Mouse (Mus musculus): ENCODE measurements around the gene Efna3. TPM values are rescaled to one million over a fixed set of nuclear protein-coding genes. Genes with fewer than 3 reads are reported as not detected.

The Efna3 gene
- total RNA-seq, 2 experiments from 2014 or later: 0.84 to 1.6 TPM

Other genes starting within 250 kb of the Efna3 start
- gene Rusc1, start 229.7 kb downstream of the Efna3 start, total RNA-seq (2021): 10 to 100 TPM; 21.9 to 27.4 TPM
- not detected for gene Gm43738, start 221.9 kb downstream of the Efna3 start, total RNA-seq (2021)
- gene Fdps, start 221.0 kb downstream of the Efna3 start, total RNA-seq (2021): 10 to 100 TPM; 79.4 to 85.0 TPM
- gene Pklr, start 186.8 kb downstream of the Efna3 start, total RNA-seq (2021): 10 to 100 TPM; 11.2 to 24.5 TPM
- 10 to 100 TPM; 15.0 to 17.8 TPM for gene Hcn3, start 162.8 kb downstream of the Efna3 start, total RNA-seq (2021)
- 100 to 1,000 TPM; 103 TPM for gene Clk2, start 158.2 kb downstream of the Efna3 start, total RNA-seq (2021)
- gene Scamp3, start 145.5 kb downstream of the Efna3 start, total RNA-seq (2021): 100 to 1,000 TPM; 114 to 122 TPM
- gene Fam189b, start 139.8 kb downstream of the Efna3 start, total RNA-seq (2021): 10 to 100 TPM; 27.2 to 34.1 TPM
- gene Gba, start 120.0 kb downstream of the Efna3 start, total RNA-seq (2021): 10 to 100 TPM; 60.8 to 61.2 TPM
- gene Thbs3, start 107.8 kb downstream of the Efna3 start, total RNA-seq (2021): 10 to 100 TPM; 31.1 to 36.7 TPM
- gene Mtx1, start 95.9 kb downstream of the Efna3 start, total RNA-seq (2021): 100 to 1,000 TPM; 179 to 182 TPM
- 1 to 10 TPM; 1.2 to 8.9 TPM for gene Muc1, start 93.9 kb downstream of the Efna3 start, total RNA-seq (2021)
- gene Krtcap2, start 77.0 kb downstream of the Efna3 start, total RNA-seq (2021): 100 to 1,000 TPM; 120 to 130 TPM
- gene Trim46, start 76.7 kb downstream of the Efna3 start, total RNA-seq (2021): 1 to 10 TPM; 3.4 to 4.9 TPM
- gene Dpm3, start 63.6 kb downstream of the Efna3 start, total RNA-seq (2021): 100 to 1,000 TPM; 108 TPM
- gene Slc50a1, start 52.4 kb downstream of the Efna3 start, total RNA-seq (2021): 10 to 100 TPM; 62.4 to 63.1 TPM
- 10 to 100 TPM; 32.1 to 35.2 TPM for gene Efna1, start 41.8 kb downstream of the Efna3 start, total RNA-seq (2021)
- 1 to 10 TPM; 3.3 to 6.1 TPM for gene Efna4, start 15.1 kb upstream of the Efna3 start, total RNA-seq (2021)
- 10 to 100 TPM; 60.7 to 74.6 TPM for gene Adam15, start 27.0 kb upstream of the Efna3 start, total RNA-seq (2021)
- gene Dcst2, start 39.0 kb upstream of the Efna3 start, total RNA-seq (2021): under 1 TPM; 0.25 to 0.48 TPM
- gene Dcst1, start 42.3 kb upstream of the Efna3 start, total RNA-seq (2021): 1 to 10 TPM in 1 of 2 experiments, under 1 TPM in 1; 0.81 to 1.2 TPM
- gene Zbtb7b, start 71.8 kb upstream of the Efna3 start, total RNA-seq (2021): 10 to 100 TPM; 41.8 to 47.2 TPM
- not detected for gene Lenep, start 79.8 kb upstream of the Efna3 start, total RNA-seq (2021)
- gene Flad1, start 88.9 kb upstream of the Efna3 start, total RNA-seq (2021): 10 to 100 TPM; 30.9 to 36.8 TPM
- 10 to 100 TPM; 64.2 to 66.3 TPM for gene Cks1b, start 95.4 kb upstream of the Efna3 start, total RNA-seq (2021)
- gene Shc1, start 95.5 kb upstream of the Efna3 start, total RNA-seq (2021): 100 to 1,000 TPM; 142 to 145 TPM
- 10 to 100 TPM; 43.0 to 44.3 TPM for gene Pygo2, start 107.2 kb upstream of the Efna3 start, total RNA-seq (2021)
- gene Pbxip1, start 113.7 kb upstream of the Efna3 start, total RNA-seq (2021): 10 to 100 TPM; 58.7 to 58.8 TPM
- gene Pmvk, start 131.6 kb upstream of the Efna3 start, total RNA-seq (2021): 10 to 100 TPM; 14.9 to 17.3 TPM
- gene Kcnn3, start 197.2 kb upstream of the Efna3 start, total RNA-seq (2021): 1 to 10 TPM; 6.6 to 7.2 TPM